Mouse (Mus musculus): ENCODE results near the gene Col19a1. TPM values are rescaled to one million over a fixed set of nuclear protein-coding genes. Genes with fewer than 3 reads are reported as not detected.

Col19a1 gene
- total RNA-seq, 4 experiments from 2014 or later: 0.11 to 0.14 (median 0.12) TPM; not detected in 1

DNA sequence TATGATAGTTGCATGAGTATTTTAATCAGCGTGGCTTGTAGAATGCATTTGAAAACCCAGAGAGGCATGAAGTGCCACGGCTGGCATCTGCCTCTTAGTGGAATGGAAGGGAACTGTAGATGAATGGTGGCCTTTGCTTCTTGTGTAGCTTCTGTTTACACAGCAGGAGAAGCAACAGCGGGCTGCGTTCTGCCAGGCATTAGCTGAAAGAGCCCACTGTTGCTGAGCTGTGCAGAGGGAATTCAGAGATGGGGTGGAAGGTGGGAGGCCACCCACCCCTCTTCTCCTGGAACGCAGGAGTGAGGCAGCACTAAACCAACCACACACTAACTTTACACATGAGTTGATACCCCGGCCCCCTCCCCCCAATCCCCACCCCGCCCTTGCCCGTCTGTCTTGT, 356.8 kb downstream of the Col19a1 start:
- DNase-seq (ENCODE audit: low spot score): no peak

DNA sequence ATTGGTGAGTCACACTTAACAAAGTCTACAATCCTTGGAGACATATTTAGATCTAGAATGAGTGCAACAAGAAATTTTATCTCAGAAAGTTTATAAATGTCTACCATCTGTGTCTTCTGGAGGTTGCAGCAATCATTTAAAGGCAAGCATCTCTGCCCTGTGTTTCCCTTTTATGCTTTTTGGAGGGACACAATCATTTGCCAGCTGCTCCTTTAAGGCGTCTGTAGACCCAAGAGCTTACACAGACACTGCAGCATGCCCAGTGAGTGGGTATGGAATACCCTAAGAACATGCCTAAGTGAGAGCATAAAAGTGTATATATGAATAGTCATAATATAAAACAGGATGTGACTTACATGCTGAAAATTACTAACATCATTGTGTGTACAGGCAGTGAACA, 357.7 kb downstream of the Col19a1 start:
- DNase-seq (ENCODE audit: low spot score): no peak

DNA sequence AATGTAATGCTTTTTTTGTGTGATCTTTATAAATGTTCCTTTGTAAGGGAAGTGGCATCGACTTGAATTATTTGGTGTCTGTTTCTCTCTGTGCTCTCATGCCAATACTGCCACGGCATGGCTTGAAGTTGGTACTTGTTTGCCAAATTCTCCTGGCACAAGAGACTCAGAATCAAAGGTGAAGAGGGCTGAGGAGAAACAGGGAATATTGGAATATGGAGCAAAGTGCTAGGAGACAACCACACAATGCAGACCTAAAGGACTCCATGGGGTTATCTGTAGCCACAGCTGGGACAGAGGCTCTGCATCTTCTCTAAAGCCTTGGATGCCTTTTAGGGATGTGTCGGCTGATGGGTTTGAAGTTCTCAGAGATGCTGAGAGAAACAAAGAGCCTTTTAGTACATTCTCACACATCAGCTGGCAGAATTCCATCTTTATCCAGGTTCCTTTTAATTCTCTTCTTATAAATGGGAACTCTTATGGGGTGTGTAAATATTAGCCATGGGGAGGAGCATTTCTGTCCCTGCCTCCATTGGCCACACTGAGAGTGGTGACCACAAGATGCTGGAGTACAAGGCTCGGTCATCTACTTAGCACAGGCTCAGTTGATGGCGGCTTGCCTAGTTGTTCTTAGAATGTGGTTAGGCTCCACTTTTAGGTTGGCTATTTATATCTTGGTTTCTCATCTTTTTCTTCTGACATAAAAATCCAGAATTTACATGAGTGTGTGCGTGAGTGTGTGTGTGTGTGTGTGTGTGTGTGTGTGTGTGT, 360.1 kb downstream of the Col19a1 start:
- DNase-seq (ENCODE audit: low spot score): no peak

DNA sequence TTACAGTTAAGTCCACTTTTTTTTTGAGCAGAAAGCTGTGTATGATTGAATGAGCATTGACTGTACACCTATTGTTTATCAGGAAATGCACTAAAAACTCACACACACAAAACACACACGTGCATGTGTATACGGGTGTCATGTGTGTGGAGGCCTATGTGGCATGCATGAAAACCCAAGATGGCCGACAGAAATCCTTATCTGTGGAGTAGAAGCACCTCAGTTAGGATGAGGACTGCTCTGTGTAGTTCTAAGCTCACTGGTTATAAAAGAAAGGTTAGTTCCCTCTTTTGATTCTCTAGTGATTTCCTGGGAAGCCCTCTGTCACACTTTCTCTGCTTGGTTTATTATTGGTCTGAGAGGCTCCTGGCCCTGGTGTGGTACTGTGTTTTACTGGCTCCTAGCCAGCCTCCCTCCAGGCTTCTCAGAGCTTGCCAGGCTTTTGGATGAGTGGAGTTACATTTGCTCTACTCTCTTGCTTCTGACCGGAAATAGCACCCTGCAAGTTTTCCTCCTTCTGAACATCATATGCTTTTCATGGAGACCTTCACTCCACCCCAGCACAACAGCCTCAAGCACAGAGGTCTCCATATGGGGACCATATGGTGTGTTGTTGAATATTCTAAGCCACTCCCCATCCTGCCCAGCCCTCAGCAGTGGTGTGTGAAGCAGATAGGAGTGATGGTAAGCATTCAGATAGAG, 361.3 kb downstream of the Col19a1 start:
- no peak for DNase-seq (ENCODE audit: low spot score)

DNA sequence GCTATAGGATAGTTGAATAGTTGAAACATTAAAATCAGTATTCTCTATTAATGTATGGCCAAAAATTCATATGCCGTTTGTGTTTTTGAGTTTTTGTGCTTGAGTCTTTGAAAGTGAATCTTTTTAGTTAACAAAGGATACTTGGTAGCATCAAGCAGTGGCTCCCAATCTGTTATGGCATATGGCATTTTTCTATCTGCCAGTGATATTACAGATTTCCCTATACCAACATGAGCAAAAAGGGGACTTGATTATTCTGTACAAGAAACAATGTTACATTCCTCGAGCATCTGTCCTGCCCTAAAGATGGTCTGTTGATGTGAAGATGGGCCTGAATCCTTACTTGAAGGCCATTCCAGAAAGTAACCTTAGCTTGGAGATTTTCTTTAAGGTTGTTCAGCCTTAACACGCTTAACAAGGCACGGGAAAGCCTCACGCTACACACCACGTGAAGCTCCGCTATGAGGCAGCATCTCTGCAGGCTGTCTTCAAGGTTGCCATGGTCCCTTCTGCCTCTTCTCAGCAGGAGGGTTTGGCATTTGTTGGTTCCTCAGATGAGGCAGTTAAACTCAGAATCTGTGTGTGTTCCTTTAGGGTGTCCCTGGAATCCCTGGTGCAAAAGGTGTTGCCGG, 364.2 kb downstream of the Col19a1 start:
- DNase-seq (ENCODE audit: low spot score): no peak

DNA sequence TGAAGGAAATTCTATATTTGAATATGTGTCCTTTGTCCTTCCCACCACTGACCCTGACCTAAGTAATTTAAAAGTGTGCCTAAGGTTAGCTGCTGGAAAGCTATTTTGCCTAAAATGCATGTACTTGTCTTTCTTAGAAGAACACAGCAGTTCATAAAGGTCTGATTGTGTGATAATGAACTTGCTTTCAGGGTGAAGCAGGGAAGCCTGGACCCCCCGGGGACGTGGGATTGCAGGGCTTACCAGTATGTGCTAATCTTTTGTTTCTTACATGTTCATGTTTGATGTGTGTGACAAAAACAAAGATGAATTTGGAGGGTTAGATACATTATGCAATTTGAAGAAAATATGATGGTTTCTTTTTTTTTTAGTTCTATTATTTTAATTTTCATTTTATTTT, 365.0 kb downstream of the Col19a1 start:
- no peak for DNase-seq (ENCODE audit: low spot score)

DNA sequence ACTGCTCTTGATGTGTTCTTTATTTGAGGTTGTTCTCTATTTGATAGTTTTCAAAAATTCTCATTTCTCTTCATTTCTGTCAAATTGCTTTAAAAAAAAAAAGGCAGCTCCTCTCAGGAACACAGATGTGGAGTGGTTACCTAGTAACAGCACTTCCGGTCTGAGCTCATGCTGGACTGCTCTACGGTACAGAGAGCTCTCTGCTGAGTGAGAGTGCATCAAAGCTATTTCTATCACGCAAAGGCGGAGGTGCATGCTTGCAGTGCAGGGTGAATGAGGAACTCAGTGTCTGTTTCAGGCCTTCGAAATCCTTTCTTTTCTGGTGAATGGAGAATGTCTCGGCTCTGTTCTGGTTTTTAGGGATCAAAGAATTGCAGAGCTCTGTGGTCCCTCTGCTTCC, 368.2 kb downstream of the Col19a1 start:
- no peak for DNase-seq (ENCODE audit: low spot score)

Other genes with a start within 250 kb of the Col19a1 start
- 10 to 100 TPM; 37.3 to 54.8 (median 47.6) TPM for gene Lmbrd1, start 91.2 kb upstream of the Col19a1 start, total RNA-seq (2022)

All from heart, adult 8-10 months (tissue).